Mouse (Mus musculus) stomach, postnatal 0 days (tissue): ENCODE measurements at regions not wholly inside any gene's neighbourhood (a gene's known extent, or its start where the extent isn't known, plus 50 kb on each side); places are given as distances from the start of the nearest gene placed in this dataset.

Experiments
- ATAC-seq: fragments of 200-750 bp; cut with Nextera tagmentation; 2 replicates; pipeline ENCODE4 v1.8.0; 2017; ENCODE audit not compliant: low FRiP score, low TSS enrichment
- DNase-seq: peaks from one replicate; pipeline ENCODE4 v3.0.0-alpha.2; 2016; ENCODE audit warnings: low spot score
- H3K27ac ChIP-seq: fragments of 300-500 bp; sonication (generic); replicated peaks from 2 replicates; pipeline ENCODE4 v1.5.1; 2014; ENCODE audit warnings: mild to moderate bottlenecking, control low read depth
- H3K27me3 ChIP-seq: fragments of 300-500 bp; sonication (generic); 2 replicates; pipeline ENCODE4 v1.6.1; 2014; ENCODE audit warnings: low read length; ENCODE audit not compliant: control insufficient read depth, insufficient read depth
- H3K36me3 ChIP-seq: fragments of 300-500 bp; sonication (generic); 2 replicates; pipeline ENCODE4 v1.6.1; 2014; ENCODE audit warnings: low read length, mixed read lengths; ENCODE audit not compliant: control insufficient read depth, insufficient read depth
- H3K4me1 ChIP-seq: fragments of 300-500 bp; sonication (generic); replicated peaks from 2 replicates; pipeline ENCODE4 v1.6.1; 2014; ENCODE audit warnings: antibody characterized with exemption; ENCODE audit not compliant: control insufficient read depth, insufficient read depth
- H3K4me2 ChIP-seq: fragments of 300-500 bp; sonication (generic); replicated peaks from 2 replicates; pipeline ENCODE4 v1.6.1; 2014; ENCODE audit warnings: low read depth, mild to moderate bottlenecking, control low read depth, moderate library complexity
- H3K4me3 ChIP-seq: fragments of 300-500 bp; sonication (generic); 2 replicates; pipeline ENCODE4 v1.5.1; 2014; ENCODE audit warnings: low read depth, low read length, control low read depth
- H3K9ac ChIP-seq: fragments of 300-500 bp; sonication (generic); 2 replicates; pipeline ENCODE4 v1.6.1; 2014; ENCODE audit warnings: mild to moderate bottlenecking, low read length, control low read depth, mixed read lengths
- H3K9me3 ChIP-seq: fragments of 300-500 bp; sonication (generic); 2 replicates; pipeline ENCODE4 v1.6.1; 2016; ENCODE audit warnings: low read length; ENCODE audit not compliant: control insufficient read depth
- CTCF ChIP-seq: IDR thresholded peaks from 2 replicates; pipeline ENCODE4 v1.5.1; 2016; ENCODE audit warnings: antibody characterized with exemption, low read depth, mild to moderate bottlenecking, moderate library complexity
- EP300 ChIP-seq: optimal IDR thresholded peaks from 2 replicates; pipeline ENCODE3; 2016; ENCODE audit warnings: antibody characterized with exemption
- WGBS: fragments of 180-500 bp; shearing (Covaris S2); extraction: QIAGEN DNeasy Blood & Tissue Kit; methylation state at CpG from one replicate; pipeline ENCODE4 v1.1.7; 2014; 5-methylcytosine and 5-hydroxymethylcytosine counted together

DNA sequence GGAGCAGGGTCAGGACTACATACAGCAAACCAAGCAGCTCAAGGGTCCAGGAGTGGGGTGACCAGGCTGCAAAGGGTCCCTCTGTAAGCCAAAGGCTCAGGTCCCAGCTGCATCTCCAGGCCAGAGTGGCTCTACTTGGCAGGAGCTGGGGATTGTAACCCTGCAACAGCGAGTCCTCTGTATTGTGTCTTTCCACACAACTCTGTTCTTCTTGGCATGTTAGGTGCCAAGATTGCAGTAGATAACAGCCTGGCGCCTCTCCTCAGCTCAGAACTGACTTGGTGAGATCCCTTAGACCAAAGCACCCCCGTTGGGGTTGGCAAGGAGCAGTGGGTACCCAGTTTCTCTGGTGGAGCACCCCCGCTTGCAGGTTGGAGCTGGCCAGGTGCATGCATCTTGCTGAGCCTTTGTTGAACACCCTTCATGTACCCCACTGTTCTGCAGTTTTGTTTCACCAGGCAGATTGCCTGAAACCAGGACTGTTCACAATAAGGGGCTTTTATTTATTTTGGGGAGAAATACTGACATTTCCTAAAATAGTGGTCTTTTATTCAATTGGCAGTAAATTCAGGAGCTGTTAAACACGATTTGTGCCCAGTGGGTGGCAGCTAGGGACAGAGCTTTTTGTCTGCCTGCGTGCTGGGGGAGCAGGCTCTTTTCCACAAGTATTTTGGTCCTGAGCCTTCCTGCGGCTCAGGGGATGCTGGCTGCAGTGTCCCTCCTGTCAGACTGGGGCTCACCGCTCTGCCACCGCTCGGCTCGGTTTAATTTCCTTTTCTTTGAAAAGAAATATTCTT is 385.3 kb upstream of the Kcnab2 start:
- no peaks in the 10 kb centered on the region for H3K9me3 ChIP-seq
- H3K4me2 ChIP-seq: no peak overlapping the region
- ATAC-seq (no peak), DNase-seq (no peak)
- H3K4me1 ChIP-seq: no peaks in the 10 kb centered on the region
- TF ChIP-seq CTCF: no peak
- no peak for TF ChIP-seq EP300
- H3K27me3 ChIP-seq: no peaks in the 10 kb centered on the region
- no peak overlapping the region for H3K9ac ChIP-seq
- H3K27ac ChIP-seq: no peak overlapping the region
- WGBS: 59% methylated on average over 11 of the region's 11 CpGs
- H3K4me3 ChIP-seq: no peak overlapping the region
- H3K36me3 ChIP-seq: no peaks in the 10 kb centered on the region

- Histone ChIP-seq H3K9me3 (no peaks in the 10 kb centered on the region), H3K27ac (no peak overlapping the region), H3K4me2 (no peak overlapping the region), H3K9ac (no peak overlapping the region), H3K27me3 (no peaks in the 10 kb centered on the region), H3K36me3 (no peaks in the 10 kb centered on the region), H3K4me1 (no peaks in the 10 kb centered on the region), H3K4me3 (no peak overlapping the region)
- DNase-seq (no peak), ATAC-seq (no peak)
- TF ChIP-seq EP300 (no peak), CTCF (no peak)
- 60% methylated on average over 9 of the region's 9 CpGs for WGBS
Measured at GRCm38 (mm10) chr4:152859161-152859560, 381.5 kb upstream of the Kcnab2 start.

GRCm38 (mm10) chr4:152850147-152850546 is 372.5 kb upstream of the Kcnab2 start:
- 12% methylated on average over 9 of the region's 9 CpGs for WGBS
- Histone ChIP-seq H3K9ac (no peak overlapping the region), H3K4me3 (no peak overlapping the region), H3K36me3 (no peaks in the 10 kb centered on the region), H3K27ac (no peak overlapping the region), H3K4me1 (no peaks in the 10 kb centered on the region), H3K27me3 (no peaks in the 10 kb centered on the region), H3K9me3 (no peaks in the 10 kb centered on the region), H3K4me2 (no peak overlapping the region)
- no peak for ATAC-seq
- no peak for TF ChIP-seq EP300
- TF ChIP-seq CTCF: no peak
- no peak for DNase-seq

DNA sequence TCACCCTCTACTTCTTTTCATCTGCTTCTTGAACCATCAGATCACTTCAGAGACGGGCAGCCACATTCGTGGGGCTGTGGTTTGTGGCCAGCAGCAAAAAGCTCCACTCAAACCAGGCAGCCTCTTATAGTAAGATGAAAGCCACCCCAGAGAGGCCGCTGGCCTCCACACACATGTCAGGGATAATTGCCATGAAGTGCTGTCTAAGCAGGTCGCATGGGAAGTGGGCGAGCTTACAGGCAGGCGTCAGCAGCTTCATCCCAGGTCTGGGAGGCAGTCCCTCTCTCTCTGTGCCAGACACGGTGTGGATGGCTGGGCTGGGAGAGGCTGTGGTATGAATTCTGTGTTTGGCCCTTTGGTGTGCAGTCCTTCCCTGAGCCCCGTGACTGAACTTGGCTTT is 358.4 kb upstream of the Kcnab2 start:
- TF ChIP-seq EP300 (no peak), CTCF (no peak)
- no peak overlapping the region for H3K4me2 ChIP-seq
- H3K4me3 ChIP-seq: no peak overlapping the region
- WGBS: 74% methylated on average over 8 of the region's 8 CpGs
- H3K36me3 ChIP-seq: no peaks in the 10 kb centered on the region
- H3K27ac ChIP-seq: no peak overlapping the region
- H3K9me3 ChIP-seq: no peaks in the 10 kb centered on the region
- DNase-seq (no peak), ATAC-seq (no peak)
- H3K9ac ChIP-seq: no peak overlapping the region
- H3K4me1 ChIP-seq: no peaks in the 10 kb centered on the region
- no peaks in the 10 kb centered on the region for H3K27me3 ChIP-seq

DNA sequence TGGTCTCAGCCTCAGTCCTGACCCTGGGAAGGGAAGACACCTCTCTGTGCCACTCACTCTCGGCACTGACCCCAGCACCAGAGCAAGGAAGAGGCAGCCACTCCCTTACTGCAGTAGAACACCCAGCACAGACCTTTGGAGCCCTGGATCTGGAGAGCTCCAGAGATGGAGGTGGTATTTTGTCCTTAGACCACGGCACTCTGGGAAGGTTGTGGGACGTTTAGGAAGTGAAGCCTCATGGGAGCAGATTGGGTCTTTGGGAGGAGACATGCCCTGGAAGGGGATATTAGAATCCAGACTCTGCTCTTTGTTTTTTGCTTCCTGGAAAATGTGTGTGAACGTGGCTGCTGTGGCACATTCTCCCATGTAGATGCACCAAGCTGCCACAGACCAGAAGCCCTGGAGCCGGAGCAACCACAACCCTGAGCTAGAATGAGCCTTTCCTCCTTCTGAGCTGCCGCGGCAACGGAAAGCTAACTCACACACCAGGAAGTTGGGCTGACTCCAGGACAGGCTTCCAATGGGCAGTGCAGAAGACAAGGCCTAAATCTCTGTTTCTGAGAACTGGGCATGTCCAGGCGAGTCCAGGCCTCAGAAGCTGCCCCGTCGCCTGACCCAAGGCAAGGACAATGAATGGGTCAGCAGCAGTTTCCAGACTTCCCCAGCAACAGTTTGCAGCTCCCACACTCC is 356.9 kb upstream of the Kcnab2 start:
- H3K9me3 ChIP-seq: no peaks in the 10 kb centered on the region
- no peak overlapping the region for H3K4me3 ChIP-seq
- H3K4me2 ChIP-seq: no peak overlapping the region
- WGBS: 65% methylated on average over 11 of the region's 11 CpGs
- no peaks in the 10 kb centered on the region for H3K36me3 ChIP-seq
- TF ChIP-seq CTCF (no peak), EP300 (no peak)
- no peak for DNase-seq
- no peaks in the 10 kb centered on the region for H3K4me1 ChIP-seq
- ATAC-seq: no peak
- H3K27me3 ChIP-seq: no peaks in the 10 kb centered on the region
- H3K27ac ChIP-seq: no peak overlapping the region
- no peak overlapping the region for H3K9ac ChIP-seq
